Mouse (Mus musculus): ENCODE results near the gene Gm45140. TPM values are rescaled to one million over a fixed set of nuclear protein-coding genes. Genes with fewer than 3 reads are reported as not detected.

The Gm45140 gene
- polyA plus RNA-seq, 1 experiment from 2014 or later, result 4.1 TPM

- peak overlapping the region; percentile 39 for H3K4me2 ChIP-seq
- peak overlapping the region; percentile 86 for H3K27ac ChIP-seq (replicated peaks)
- H3K4me1 ChIP-seq (replicated peaks), result peaks cover 67% of the 10 kb centered on the region
- no peaks in the 10 kb centered on the region for H3K9me3 ChIP-seq (replicated peaks)
- H3K36me3 ChIP-seq (replicated peaks), result no peaks in the 10 kb centered on the region
- peak; percentile 14; the same call in 1 of the 2 replicates for ATAC-seq (ENCODE audit: insufficient read depth)
- H3K4me3 ChIP-seq (replicated peaks), result no peak overlapping the region
- WGBS (ENCODE audit: insufficient replicate concordance), result 12% methylated on average over 6 of the region's 6 CpGs
- peaks cover 18% of the 10 kb centered on the region for H3K27me3 ChIP-seq
- H3K9ac ChIP-seq, result peak overlapping the region; percentile 9; the same call in 1 of the 2 replicates
Observed at GRCm38 (mm10) chr6:87739898-87740297, 95.7 kb downstream of the Gm45140 start.

Other genes starting within 250 kb of the Gm45140 start
- gene Prokr1, start 245.1 kb downstream of the Gm45140 start, polyA plus RNA-seq (2015; fragmentation: Nextera tagmentation; extraction: Ambion mirVana), result 5.4 and 6.7 TPM in 2 replicates
- gene Aplf, start 163.6 kb downstream of the Gm45140 start, polyA plus RNA-seq (2015; fragmentation: Nextera tagmentation; extraction: Ambion mirVana), result 14.6 and 15.5 TPM in 2 replicates
- 0.15 and 0.16 TPM in 2 replicates for gene Efcc1, start 104.9 kb downstream of the Gm45140 start, polyA plus RNA-seq (2015; fragmentation: Nextera tagmentation; extraction: Ambion mirVana)
- 26.8 and 29.9 TPM in 2 replicates for gene Gp9, start 57.7 kb downstream of the Gm45140 start, polyA plus RNA-seq (2015; fragmentation: Nextera tagmentation; extraction: Ambion mirVana)
- gene Rab43, start 23.6 kb downstream of the Gm45140 start, polyA plus RNA-seq (2015; fragmentation: Nextera tagmentation; extraction: Ambion mirVana), result 33.2 and 44.8 TPM in 2 replicates
- gene Isy1, start 3.0 kb upstream of the Gm45140 start, polyA plus RNA-seq (2015; fragmentation: Nextera tagmentation; extraction: Ambion mirVana), result 21.7 and 24.1 TPM in 2 replicates
- 526 and 529 TPM in 2 replicates for gene Cnbp, start 15.3 kb upstream of the Gm45140 start, polyA plus RNA-seq (2015; fragmentation: Nextera tagmentation; extraction: Ambion mirVana)
- 56.2 and 61.2 TPM in 2 replicates for gene Copg1, start 52.0 kb upstream of the Gm45140 start, polyA plus RNA-seq (2015; fragmentation: Nextera tagmentation; extraction: Ambion mirVana)
- gene Hmces, start 78.1 kb upstream of the Gm45140 start, polyA plus RNA-seq (2015; fragmentation: Nextera tagmentation; extraction: Ambion mirVana), result 18.9 and 19.2 TPM in 2 replicates
- 2.9 and 3.2 TPM in 2 replicates for gene H1fx, start 145.8 kb upstream of the Gm45140 start, polyA plus RNA-seq (2015; fragmentation: Nextera tagmentation; extraction: Ambion mirVana)
- gene Rab7, start 209.5 kb upstream of the Gm45140 start, polyA plus RNA-seq (2015; fragmentation: Nextera tagmentation; extraction: Ambion mirVana), result 110 and 117 TPM in 2 replicates
- 181 and 184 TPM in 2 replicates for gene Rpn1, start 248.7 kb upstream of the Gm45140 start, polyA plus RNA-seq (2015; fragmentation: Nextera tagmentation; extraction: Ambion mirVana)